Mouse (Mus musculus) heart, embryonic 13.5 days (tissue): ENCODE measurements around the gene Gas8. TPM values are rescaled to one million over a fixed set of nuclear protein-coding genes. Genes with fewer than 3 reads are reported as not detected.

ENCODE experiments used
- ATAC-seq: fragments of 200-750 bp; cut with Nextera tagmentation; 2 replicates; pipeline ENCODE4 v1.8.0; 2017; ENCODE audit warnings: moderate TSS enrichment; ENCODE audit not compliant: insufficient number of reproducible peaks, low FRiP score, low TSS enrichment; ENCODE audit errors: extremely low read depth
- H3K27ac ChIP-seq: fragments of 300-500 bp; sonication (generic); replicated peaks from 2 replicates; pipeline ENCODE4 v1.5.1; 2015; ENCODE audit warnings: moderate library complexity, mild to moderate bottlenecking, inconsistent platforms
- H3K27me3 ChIP-seq: fragments of 300-500 bp; sonication (generic); replicated peaks from 2 replicates; pipeline ENCODE4 v1.6.1; 2015; ENCODE audit warnings: mild to moderate bottlenecking, inconsistent platforms
- H3K36me3 ChIP-seq: fragments of 300-500 bp; sonication (generic); 2 replicates; pipeline ENCODE4 v1.6.1; 2015; ENCODE audit warnings: mild to moderate bottlenecking, inconsistent platforms
- H3K4me1 ChIP-seq: fragments of 300-500 bp; sonication (generic); 2 replicates; pipeline ENCODE4 v1.6.1; 2015; ENCODE audit warnings: inconsistent platforms
- H3K4me2 ChIP-seq: fragments of 300-500 bp; sonication (generic); 2 replicates; pipeline ENCODE4 v1.6.1; 2015; ENCODE audit warnings: inconsistent platforms, mild to moderate bottlenecking, moderate library complexity
- H3K4me3 ChIP-seq: fragments of 300-500 bp; sonication (generic); 2 replicates; pipeline ENCODE4 v1.5.1; 2015; ENCODE audit warnings: moderate library complexity, mild to moderate bottlenecking, inconsistent platforms
- H3K9ac ChIP-seq: fragments of 300-500 bp; sonication (generic); 2 replicates; pipeline ENCODE4 v1.6.1; 2015; ENCODE audit warnings: inconsistent platforms, mild to moderate bottlenecking, moderate library complexity
- H3K9me3 ChIP-seq: fragments of 300-500 bp; sonication (generic); 2 replicates; pipeline ENCODE4 v1.6.1; 2016; ENCODE audit warnings: inconsistent platforms
- WGBS: fragments of 180-500 bp; shearing (Covaris S2); methylation state at CpG from one replicate; pipeline ENCODE4 v1.1.7; 2015; ENCODE audit warnings: mixed read lengths; 5-methylcytosine and 5-hydroxymethylcytosine counted together
- polyA plus RNA-seq: library from polyadenylated mRNA; unstranded; fragments of >200 nt; fragmentation: Nextera tagmentation; extraction: Ambion mirVana; gene quantifications from 2 replicates; pipeline ENCODE4 v1.2.1, GENCODE M21; 2015

The Gas8 gene
- polyA plus RNA-seq, 1 experiment from 2014 or later, result 14.7 TPM

GRCm38 (mm10) chr8:123498963-123499362 lies 19.7 kb upstream of the Gas8 start:
- WGBS, result 86% methylated on average over 11 of the region's 11 CpGs
- Histone ChIP-seq H3K36me3 (peaks cover 96% of the 10 kb centered on the region), H3K4me3 (no peak overlapping the region), H3K9me3 (no peaks in the 10 kb centered on the region), H3K27me3 (no peaks in the 10 kb centered on the region), H3K9ac (no peak overlapping the region), H3K27ac (no peak overlapping the region), H3K4me1 (no peaks in the 10 kb centered on the region), H3K4me2 (no peak overlapping the region)
- ATAC-seq, result no peak

GRCm38 (mm10) chr8:123499556-123499955 lies 19.1 kb upstream of the Gas8 start:
- no peak overlapping the region for H3K4me3 ChIP-seq
- no peak overlapping the region for H3K4me2 ChIP-seq
- H3K4me1 ChIP-seq, result no peaks in the 10 kb centered on the region
- no peaks in the 10 kb centered on the region for H3K9me3 ChIP-seq
- no peaks in the 10 kb centered on the region for H3K27me3 ChIP-seq
- no peak overlapping the region for H3K27ac ChIP-seq
- H3K9ac ChIP-seq, result no peak overlapping the region
- 93% methylated on average over 11 of the region's 11 CpGs for WGBS
- ATAC-seq, result no peak
- peaks cover 96% of the 10 kb centered on the region for H3K36me3 ChIP-seq

- Histone ChIP-seq H3K27ac (no peak overlapping the region), H3K27me3 (no peaks in the 10 kb centered on the region), H3K4me3 (no peak overlapping the region), H3K9ac (no peak overlapping the region), H3K4me2 (no peak overlapping the region), H3K4me1 (no peaks in the 10 kb centered on the region), H3K36me3 (peaks cover 94% of the 10 kb centered on the region), H3K9me3 (no peaks in the 10 kb centered on the region)
- 87% methylated on average over 5 of the region's 5 CpGs for WGBS
- no peak for ATAC-seq
These were observed 16.4 kb upstream of the Gas8 start for GRCm38 (mm10) chr8:123502192-123502591.

- Histone ChIP-seq H3K9ac (no peak overlapping the region), H3K9me3 (no peaks in the 10 kb centered on the region), H3K36me3 (peaks cover 98% of the 10 kb centered on the region), H3K27me3 (no peaks in the 10 kb centered on the region), H3K4me2 (no peak overlapping the region), H3K27ac (no peak overlapping the region), H3K4me1 (no peaks in the 10 kb centered on the region), H3K4me3 (no peak overlapping the region)
- ATAC-seq, result no peak
- WGBS, result 97% methylated on average over 6 of the region's 6 CpGs
These were observed 14.7 kb upstream of the Gas8 start for GRCm38 (mm10) chr8:123503801-123504467.

GRCm38 (mm10) chr8:123504591-123505195 lies 13.9 kb upstream of the Gas8 start:
- Histone ChIP-seq H3K4me2 (no peak overlapping the region), H3K4me1 (no peaks in the 10 kb centered on the region), H3K4me3 (no peak overlapping the region), H3K27me3 (no peaks in the 10 kb centered on the region), H3K9me3 (no peaks in the 10 kb centered on the region), H3K36me3 (peaks cover 97% of the 10 kb centered on the region), H3K9ac (no peak overlapping the region), H3K27ac (no peak overlapping the region)
- WGBS, result 88% methylated on average over 9 of the region's 9 CpGs
- ATAC-seq, result no peak

- 93% methylated on average over 4 of the region's 4 CpGs for WGBS
- no peak overlapping the region for H3K4me3 ChIP-seq
- no peak overlapping the region for H3K27ac ChIP-seq
- no peak overlapping the region for H3K9ac ChIP-seq
- H3K4me2 ChIP-seq, result no peak overlapping the region
- no peaks in the 10 kb centered on the region for H3K9me3 ChIP-seq
- H3K4me1 ChIP-seq, result no peaks in the 10 kb centered on the region
- no peak for ATAC-seq
- H3K36me3 ChIP-seq, result peaks cover 96% of the 10 kb centered on the region
- H3K27me3 ChIP-seq, result no peaks in the 10 kb centered on the region
These were observed 13.4 kb upstream of the Gas8 start for GRCm38 (mm10) chr8:123505267-123505666.

- no peaks in the 10 kb centered on the region for H3K4me1 ChIP-seq
- no peak overlapping the region for H3K4me2 ChIP-seq
- H3K27ac ChIP-seq, result no peak overlapping the region
- no peak overlapping the region for H3K4me3 ChIP-seq
- 0 out of 2 replicates have a peak, but pooled peaks cover 4% of the 10 kb centered on the region for H3K27me3 ChIP-seq
- H3K9ac ChIP-seq, result no peak overlapping the region
- peaks cover 92% of the 10 kb centered on the region for H3K36me3 ChIP-seq
- no peaks in the 10 kb centered on the region for H3K9me3 ChIP-seq
- ATAC-seq, result no peak
- WGBS, result 91% methylated on average over 9 of the region's 9 CpGs
These were observed 12.9 kb upstream of the Gas8 start for GRCm38 (mm10) chr8:123505695-123506094.

- Histone ChIP-seq H3K9me3 (no peaks in the 10 kb centered on the region), H3K27me3 (0 out of 2 replicates have a peak, but pooled peaks cover 4% of the 10 kb centered on the region), H3K4me2 (no peak overlapping the region), H3K27ac (no peak overlapping the region), H3K9ac (no peak overlapping the region), H3K4me1 (no peaks in the 10 kb centered on the region), H3K4me3 (no peak overlapping the region), H3K36me3 (peaks cover 77% of the 10 kb centered on the region)
- no peak for ATAC-seq
- WGBS, result 77% methylated on average over 5 of the region's 5 CpGs
These were observed 11.5 kb upstream of the Gas8 start for GRCm38 (mm10) chr8:123507153-123507552.

GRCm38 (mm10) chr8:123510819-123511218 lies 7.8 kb upstream of the Gas8 start:
- H3K27me3 ChIP-seq, result peaks cover 40% of the 10 kb centered on the region
- H3K4me2 ChIP-seq, result no peak overlapping the region
- H3K27ac ChIP-seq, result no peak overlapping the region
- H3K4me1 ChIP-seq, result peaks cover 22% of the 10 kb centered on the region
- H3K36me3 ChIP-seq, result peaks cover 43% of the 10 kb centered on the region
- no peak overlapping the region for H3K4me3 ChIP-seq
- ATAC-seq, result no peak
- no peaks in the 10 kb centered on the region for H3K9me3 ChIP-seq
- 67% methylated on average over 5 of the region's 5 CpGs for WGBS
- no peak overlapping the region for H3K9ac ChIP-seq

- peak overlapping the region; percentile 62 for H3K4me3 ChIP-seq
- H3K9me3 ChIP-seq, result no peaks in the 10 kb centered on the region
- H3K27ac ChIP-seq, result no peak overlapping the region
- peaks cover 61% of the 10 kb centered on the region for H3K27me3 ChIP-seq
- peaks cover 28% of the 10 kb centered on the region for H3K4me1 ChIP-seq
- ATAC-seq, result no peak
- 2% methylated on average over 9 of the region's 9 CpGs for WGBS
- peak overlapping the region; percentile 89 for H3K4me2 ChIP-seq
- peak overlapping the region; percentile 81 for H3K9ac ChIP-seq
- H3K36me3 ChIP-seq, result peaks cover 10% of the 10 kb centered on the region
These were observed 4.5 kb upstream of the Gas8 start for GRCm38 (mm10) chr8:123514136-123514535.

- no peaks in the 10 kb centered on the region for H3K9me3 ChIP-seq
- H3K27me3 ChIP-seq, result peaks cover 61% of the 10 kb centered on the region
- H3K4me2 ChIP-seq, result peak within 1 kb of the TSS; percentile 89
- peak within 1 kb of the TSS; percentile 62 for H3K4me3 ChIP-seq
- H3K36me3 ChIP-seq, result peaks cover 2% of the 10 kb centered on the region
- H3K9ac ChIP-seq, result peak within 1 kb of the TSS; percentile 81
- no peak within 1 kb of the TSS for H3K27ac ChIP-seq
- peaks cover 33% of the 10 kb centered on the region for H3K4me1 ChIP-seq
- ATAC-seq, result no peak
- under 1% methylated on average over 51 of the region's 63 CpGs for WGBS
These were observed 3.7 kb upstream of the Gas8 start, which contains the start of gene Dbndd1 for GRCm38 (mm10) chr8:123514781-123515539. TSS of gene Dbndd1 (minus strand) at chr8:123515463.
